ENCODE assay signal across 1 mouse cellular context in the genomic region with DNA sequence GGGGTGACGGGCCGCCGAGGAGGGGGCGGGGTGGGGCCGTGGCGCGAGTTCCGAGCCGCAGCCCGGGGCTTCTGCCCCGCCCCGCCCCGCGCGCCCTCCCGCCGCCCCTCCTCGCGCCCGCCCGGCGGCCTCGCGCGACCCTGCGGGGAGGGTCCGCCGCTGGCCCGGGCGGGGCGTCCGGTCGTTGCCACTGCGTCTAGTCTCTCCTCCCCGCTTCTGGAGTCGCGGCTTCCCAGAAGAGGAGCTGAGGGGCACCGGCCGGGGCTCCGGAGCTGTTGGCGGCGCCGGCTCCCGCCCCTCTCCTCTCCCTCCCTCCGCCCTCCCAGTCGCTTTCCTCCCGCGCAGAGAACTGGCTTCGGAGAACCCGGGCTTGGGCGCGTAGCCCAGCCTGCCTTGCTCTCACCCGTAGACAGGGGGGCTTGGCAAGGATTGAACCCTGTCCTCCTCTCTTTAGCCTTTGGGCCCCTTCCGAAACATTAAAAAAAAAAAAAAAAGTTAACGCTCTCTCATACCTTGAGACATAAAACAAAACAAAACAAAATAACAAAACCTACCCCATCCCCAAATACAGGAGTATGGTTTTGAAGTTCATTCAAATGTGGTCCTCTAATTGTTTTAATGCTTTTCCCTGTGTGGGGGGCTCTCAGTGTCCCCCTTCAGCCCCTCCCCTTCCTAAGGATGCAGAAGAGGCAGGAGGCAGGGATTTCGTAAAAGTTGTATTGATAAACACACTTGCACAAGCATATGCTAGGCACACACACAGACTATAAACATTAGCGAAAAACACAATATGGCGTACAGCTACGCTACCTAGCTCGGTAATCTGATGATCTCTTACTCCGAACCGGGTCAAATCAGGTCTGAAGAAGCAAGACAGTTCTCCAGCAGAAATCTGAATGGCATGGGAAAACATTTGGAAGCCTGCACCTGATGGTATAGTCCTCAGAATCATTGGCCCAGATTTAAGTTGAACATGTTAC.
TF ChIP-seq lines count a peak whose summit lies in the region.

No protein-coding gene starts in this region.

TF ChIP-seq in myocyte, 11 proteins besides CTCF, POLR2A, EP300 and RAD21:
- TF ChIP-seq POLR2AphosphoS2 (IDR thresholded peaks at IDR 0.05; ENCODE audit: insufficient read length, low read depth) (peak; percentile 63), TCF12 (IDR thresholded peaks at IDR 0.05; ENCODE audit: insufficient read depth, poor library complexity, severe bottlenecking) (no peak), CEBPB (IDR thresholded peaks at IDR 0.05; ENCODE audit: insufficient read depth, poor library complexity, severe bottlenecking) (no peak), TCF3 (IDR thresholded peaks at IDR 0.05; ENCODE audit: insufficient read length, low read depth) (no peak), E2F4 (IDR thresholded peaks at IDR 0.05; ENCODE audit: insufficient read depth) (no peak), SRF (IDR thresholded peaks at IDR 0.05; ENCODE audit: control insufficient read depth, insufficient read length, low read depth) (no peak), MAX (IDR thresholded peaks at IDR 0.05; ENCODE audit: low read depth) (no peak), REST (IDR thresholded peaks at IDR 0.05; ENCODE audit: insufficient read depth, insufficient read length) (no peak), USF1 (IDR thresholded peaks at IDR 0.05; ENCODE audit: low read depth) (no peak)
TF ChIP-seq in myocyte: peak in this region for 1.
